Mouse (Mus musculus): Measurements from ENCODE around the gene Ttyh1. TPM values are rescaled to one million over a fixed set of nuclear protein-coding genes. Genes with fewer than 3 reads are reported as not detected.

The Ttyh1 gene
- polyA plus RNA-seq (2015; fragmentation: Nextera tagmentation; extraction: Ambion mirVana) = 2.6 and 3.3 TPM in 2 replicates

GRCm38 (mm10) chr7:4119344-4119902 is at the start of gene Ttyh1:
Gene Ttyh1, plus strand, starts transcription at chr7:4119408.
- H3K27me3 ChIP-seq = peaks cover 36% of the 10 kb centered on the region
- WGBS = 1% methylated on average over 32 of the region's 37 CpGs

GRCm38 (mm10) chr7:4071066-4071465 is 48.1 kb upstream of the Ttyh1 start:
- H3K27me3 ChIP-seq = no peaks in the 10 kb centered on the region
- ATAC-seq (ENCODE audit: insufficient number of reproducible peaks, low FRiP score, low TSS enrichment, low read depth) = no peak
- no peaks in the 10 kb centered on the region for H3K9me3 ChIP-seq
- H3K4me3 ChIP-seq = no peak overlapping the region
- H3K36me3 ChIP-seq = no peaks in the 10 kb centered on the region
- H3K9ac ChIP-seq = no peak overlapping the region
- H3K4me1 ChIP-seq = no peaks in the 10 kb centered on the region
- H3K27ac ChIP-seq = no peak overlapping the region
- no peak overlapping the region for H3K4me2 ChIP-seq
- 87% methylated on average over 6 of the region's 6 CpGs for WGBS

More at GRCm38 (mm10) chr7:4119344-4119902, at the start of gene Ttyh1:
- ATAC-seq (ENCODE audit: insufficient number of reproducible peaks, low FRiP score, low TSS enrichment, low read depth) = no peak
- Histone ChIP-seq H3K4me3 (peak within 1 kb of the TSS; percentile 41), H3K4me1 (peaks cover 20% of the 10 kb centered on the region), H3K36me3 (no peaks in the 10 kb centered on the region), H3K9ac (peak within 1 kb of the TSS; percentile 45), H3K27ac (no peak within 1 kb of the TSS), H3K9me3 (no peaks in the 10 kb centered on the region), H3K4me2 (peak within 1 kb of the TSS; percentile 78)

DNA sequence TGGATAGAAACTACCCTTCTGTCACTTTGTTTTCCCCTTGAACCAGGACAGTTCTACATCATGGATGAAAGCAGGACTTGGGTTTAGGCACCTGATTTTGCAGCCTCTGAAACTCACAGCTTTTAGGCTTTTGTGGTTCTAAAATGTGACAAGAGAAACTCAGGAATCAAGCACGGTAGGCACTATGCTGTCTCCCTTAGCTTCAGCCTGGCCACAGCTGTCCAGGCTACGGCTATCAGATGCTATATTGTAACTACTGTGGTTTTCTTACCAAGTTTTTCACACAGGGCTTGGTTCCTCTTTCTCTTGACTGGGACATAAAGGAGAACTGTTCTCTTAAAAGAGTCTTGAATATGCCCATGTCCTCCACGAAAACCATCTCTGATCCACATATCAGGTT is 46.1 kb upstream of the Ttyh1 start:
- ATAC-seq (ENCODE audit: insufficient number of reproducible peaks, low FRiP score, low TSS enrichment, low read depth) = no peak
- Histone ChIP-seq H3K4me2 (no peak overlapping the region), H3K36me3 (no peaks in the 10 kb centered on the region), H3K4me1 (no peaks in the 10 kb centered on the region), H3K9ac (no peak overlapping the region), H3K9me3 (no peaks in the 10 kb centered on the region), H3K4me3 (no peak overlapping the region), H3K27me3 (no peaks in the 10 kb centered on the region), H3K27ac (no peak overlapping the region)
- 72% methylated on average over 3 of the region's 3 CpGs for WGBS

GRCm38 (mm10) chr7:4079511-4079910 is 39.7 kb upstream of the Ttyh1 start:
- ATAC-seq (ENCODE audit: insufficient number of reproducible peaks, low FRiP score, low TSS enrichment, low read depth) = no peak; the same call in 1 of the 2 replicates
- WGBS = 69% methylated on average over 7 of the region's 7 CpGs
- Histone ChIP-seq H3K36me3 (no peaks in the 10 kb centered on the region), H3K9me3 (no peaks in the 10 kb centered on the region), H3K4me1 (no peaks in the 10 kb centered on the region), H3K27me3 (no peaks in the 10 kb centered on the region), H3K4me2 (no peak overlapping the region), H3K4me3 (no peak overlapping the region), H3K9ac (no peak overlapping the region), H3K27ac (no peak overlapping the region)

DNA sequence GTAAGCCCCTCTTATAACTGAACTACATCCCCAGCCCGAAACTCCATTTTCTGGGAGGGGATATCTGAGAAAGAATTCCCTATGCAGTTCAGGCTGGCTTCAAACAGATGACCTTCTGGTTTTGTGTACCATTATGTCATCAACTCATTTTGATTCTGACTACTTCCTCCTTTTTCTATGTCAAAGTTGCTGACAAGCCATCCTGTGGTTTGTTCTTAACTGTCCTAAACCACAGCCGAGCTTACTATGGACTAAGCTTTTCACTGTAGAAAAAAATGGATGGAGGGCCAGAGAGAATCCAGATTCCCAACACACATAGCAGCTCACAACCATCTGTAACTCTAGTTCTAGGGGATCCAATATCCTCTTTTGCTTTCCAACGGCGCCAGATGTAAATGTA is 38.7 kb upstream of the Ttyh1 start:
- no peak overlapping the region for H3K4me3 ChIP-seq
- no peak overlapping the region for H3K9ac ChIP-seq
- H3K4me2 ChIP-seq = no peak overlapping the region
- 80% methylated on average over 4 of the region's 4 CpGs for WGBS
- no peak for ATAC-seq (ENCODE audit: insufficient number of reproducible peaks, low FRiP score, low TSS enrichment, low read depth)
- no peaks in the 10 kb centered on the region for H3K9me3 ChIP-seq
- no peaks in the 10 kb centered on the region for H3K27me3 ChIP-seq
- no peak overlapping the region for H3K27ac ChIP-seq
- no peaks in the 10 kb centered on the region for H3K4me1 ChIP-seq
- H3K36me3 ChIP-seq = no peaks in the 10 kb centered on the region

DNA sequence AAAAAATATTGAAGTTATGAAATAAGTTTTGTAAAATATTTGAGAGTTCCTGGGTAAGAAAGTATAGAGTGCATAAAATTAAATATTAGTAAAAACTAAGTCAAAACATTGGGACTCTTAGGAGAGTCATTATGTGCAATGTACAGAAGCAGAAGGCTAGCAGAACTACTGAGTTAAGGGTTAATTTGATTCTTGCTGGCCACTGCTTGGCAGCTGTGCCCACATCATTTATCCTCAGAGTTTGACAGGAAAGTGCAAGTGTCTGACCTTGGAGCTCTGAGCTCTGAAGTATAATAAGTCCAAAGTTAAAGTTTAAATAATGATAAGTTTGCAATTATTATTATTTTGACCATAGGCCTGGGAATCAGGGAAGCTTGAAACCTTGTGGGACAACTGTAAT is 37.5 kb upstream of the Ttyh1 start:
- Histone ChIP-seq H3K4me2 (no peak overlapping the region), H3K9me3 (no peaks in the 10 kb centered on the region), H3K4me3 (no peak overlapping the region), H3K27ac (no peak overlapping the region), H3K4me1 (no peaks in the 10 kb centered on the region), H3K9ac (no peak overlapping the region), H3K27me3 (no peaks in the 10 kb centered on the region), H3K36me3 (no peaks in the 10 kb centered on the region)
- no peak for ATAC-seq (ENCODE audit: insufficient number of reproducible peaks, low FRiP score, low TSS enrichment, low read depth)

DNA sequence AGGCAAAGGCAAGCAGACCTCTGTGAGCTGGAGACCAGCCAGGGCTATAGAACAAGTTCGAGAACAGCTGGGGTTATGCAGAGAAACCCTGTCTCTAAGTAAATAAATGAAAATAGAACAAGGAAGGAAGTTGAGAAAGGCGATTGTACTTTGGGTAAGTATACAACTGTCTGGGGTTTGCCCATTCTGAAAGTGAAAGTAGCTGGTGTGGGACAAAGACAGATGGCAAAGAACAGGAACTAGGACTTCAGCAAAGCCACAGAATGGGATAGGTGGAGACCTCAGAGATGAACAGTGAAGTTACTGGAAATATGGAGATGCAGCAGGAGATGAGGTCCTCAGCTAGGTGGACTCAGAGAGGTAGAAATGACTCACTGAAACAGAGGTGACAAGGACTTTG is 36.4 kb upstream of the Ttyh1 start:
- 48% methylated on average over 2 of the region's 2 CpGs for WGBS
- H3K27me3 ChIP-seq = no peaks in the 10 kb centered on the region
- no peak overlapping the region for H3K27ac ChIP-seq
- H3K4me3 ChIP-seq = no peak overlapping the region
- no peaks in the 10 kb centered on the region for H3K9me3 ChIP-seq
- H3K36me3 ChIP-seq = no peaks in the 10 kb centered on the region
- H3K4me2 ChIP-seq = no peak overlapping the region
- ATAC-seq (ENCODE audit: insufficient number of reproducible peaks, low FRiP score, low TSS enrichment, low read depth) = no peak
- H3K9ac ChIP-seq = no peak overlapping the region
- no peaks in the 10 kb centered on the region for H3K4me1 ChIP-seq

GRCm38 (mm10) chr7:4084161-4084560 is 35.0 kb upstream of the Ttyh1 start:
- Histone ChIP-seq H3K27ac (no peak overlapping the region), H3K36me3 (no peaks in the 10 kb centered on the region), H3K4me3 (no peak overlapping the region), H3K4me1 (no peaks in the 10 kb centered on the region), H3K27me3 (no peaks in the 10 kb centered on the region), H3K9me3 (no peaks in the 10 kb centered on the region), H3K9ac (no peak overlapping the region), H3K4me2 (no peak overlapping the region)
- ATAC-seq (ENCODE audit: insufficient number of reproducible peaks, low FRiP score, low TSS enrichment, low read depth) = no peak
- WGBS = 66% methylated on average over 6 of the region's 6 CpGs

GRCm38 (mm10) chr7:4085562-4085961 is 33.6 kb upstream of the Ttyh1 start:
- ATAC-seq (ENCODE audit: insufficient number of reproducible peaks, low FRiP score, low TSS enrichment, low read depth) = no peak
- Histone ChIP-seq H3K4me3 (no peak overlapping the region), H3K4me2 (no peak overlapping the region), H3K9me3 (no peaks in the 10 kb centered on the region), H3K27me3 (no peaks in the 10 kb centered on the region), H3K4me1 (no peaks in the 10 kb centered on the region), H3K9ac (no peak overlapping the region), H3K36me3 (no peaks in the 10 kb centered on the region), H3K27ac (no peak overlapping the region)

- no peak overlapping the region for H3K9ac ChIP-seq
- no peak overlapping the region for H3K4me2 ChIP-seq
- H3K27ac ChIP-seq = no peak overlapping the region
- H3K4me3 ChIP-seq = no peak overlapping the region
- no peaks in the 10 kb centered on the region for H3K36me3 ChIP-seq
- no peaks in the 10 kb centered on the region for H3K27me3 ChIP-seq
- ATAC-seq (ENCODE audit: insufficient number of reproducible peaks, low FRiP score, low TSS enrichment, low read depth) = no peak
- H3K4me1 ChIP-seq = no peaks in the 10 kb centered on the region
- WGBS = 75% methylated on average over 4 of the region's 4 CpGs
- no peaks in the 10 kb centered on the region for H3K9me3 ChIP-seq
Measured at GRCm38 (mm10) chr7:4087238-4087895, 31.8 kb upstream of the Ttyh1 start.

- Histone ChIP-seq H3K9me3 (no peaks in the 10 kb centered on the region), H3K4me2 (no peak overlapping the region), H3K4me3 (no peak overlapping the region), H3K27me3 (no peaks in the 10 kb centered on the region), H3K27ac (no peak overlapping the region), H3K9ac (no peak overlapping the region), H3K36me3 (no peaks in the 10 kb centered on the region), H3K4me1 (no peaks in the 10 kb centered on the region)
- ATAC-seq (ENCODE audit: insufficient number of reproducible peaks, low FRiP score, low TSS enrichment, low read depth) = no peak
- 71% methylated on average over 6 of the region's 6 CpGs for WGBS
Measured at GRCm38 (mm10) chr7:4087896-4088480, 31.2 kb upstream of the Ttyh1 start.

DNA sequence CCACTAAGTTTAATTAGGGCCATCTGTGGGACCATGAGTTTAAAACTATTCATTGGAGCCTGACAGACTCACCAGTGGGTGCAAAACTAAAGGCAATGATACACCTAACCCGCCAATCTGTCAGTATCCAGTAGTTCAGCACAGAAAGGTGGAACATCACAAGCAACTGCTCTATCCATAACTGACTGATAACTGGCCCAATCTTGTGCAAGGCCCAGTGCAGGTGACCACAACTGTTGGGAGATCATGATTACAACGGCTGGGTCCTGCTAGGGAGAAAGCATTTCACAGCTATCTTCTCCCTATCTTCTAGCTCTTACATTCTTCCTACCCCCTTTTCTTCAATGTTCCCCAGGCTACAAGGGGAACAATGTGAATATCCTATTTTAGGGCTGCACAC is 30.5 kb upstream of the Ttyh1 start:
- no peak overlapping the region for H3K9ac ChIP-seq
- H3K36me3 ChIP-seq = no peaks in the 10 kb centered on the region
- H3K9me3 ChIP-seq = no peaks in the 10 kb centered on the region
- 82% methylated on average over 2 of the region's 2 CpGs for WGBS
- no peaks in the 10 kb centered on the region for H3K27me3 ChIP-seq
- H3K27ac ChIP-seq = no peak overlapping the region
- H3K4me1 ChIP-seq = no peaks in the 10 kb centered on the region
- no peak for ATAC-seq (ENCODE audit: insufficient number of reproducible peaks, low FRiP score, low TSS enrichment, low read depth)
- H3K4me2 ChIP-seq = no peak overlapping the region
- H3K4me3 ChIP-seq = no peak overlapping the region
